Mouse (Mus musculus) neural tube, embryonic 12.5 days (tissue): Measurements from ENCODE around the gene Kri1. TPM values are rescaled to one million over a fixed set of nuclear protein-coding genes. Genes with fewer than 3 reads are reported as not detected.
"Not testable (repeated sequence)": the region's sequence is repeated elsewhere in the genome, so short reads cannot be mapped to it uniquely, and the experiment has no call there.

Source experiments
- ATAC-seq: fragments of 200-750 bp; cut with Nextera tagmentation; 2 replicates; pipeline ENCODE4 v1.8.0; 2017; ENCODE audit warnings: low read depth, mild to moderate bottlenecking, moderate TSS enrichment, moderate library complexity; ENCODE audit not compliant: low FRiP score
- H3K27ac ChIP-seq: fragments of 300-500 bp; sonication (generic); 2 replicates; pipeline ENCODE4 v1.5.1; 2016
- H3K27me3 ChIP-seq: fragments of 300-500 bp; sonication (generic); replicated peaks from 2 replicates; pipeline ENCODE4 v1.6.1; 2016; ENCODE audit warnings: mild to moderate bottlenecking
- H3K36me3 ChIP-seq: fragments of 300-500 bp; sonication (generic); 2 replicates; pipeline ENCODE4 v1.6.1; 2016; ENCODE audit warnings: mild to moderate bottlenecking
- H3K4me1 ChIP-seq: fragments of 300-500 bp; sonication (generic); 2 replicates; pipeline ENCODE4 v1.6.1; 2016
- H3K4me2 ChIP-seq: fragments of 300-500 bp; sonication (generic); replicated peaks from 2 replicates; pipeline ENCODE4 v1.6.1; 2016; ENCODE audit warnings: mild to moderate bottlenecking
- H3K4me3 ChIP-seq: fragments of 300-500 bp; sonication (generic); 2 replicates; pipeline ENCODE4 v1.5.1; 2016
- H3K9ac ChIP-seq: fragments of 300-500 bp; sonication (generic); 2 replicates; pipeline ENCODE4 v1.6.1; 2016; ENCODE audit warnings: mild to moderate bottlenecking
- H3K9me3 ChIP-seq: fragments of 300-500 bp; sonication (generic); 2 replicates; pipeline ENCODE4 v1.6.1; 2016; ENCODE audit warnings: mild to moderate bottlenecking
- WGBS: fragments of 180-500 bp; shearing (Covaris S2); methylation state at CpG from one replicate; pipeline ENCODE4 v1.1.7; 2016; 5-methylcytosine and 5-hydroxymethylcytosine counted together
- polyA plus RNA-seq: library from polyadenylated mRNA; unstranded; fragments of >200 nt; fragmentation: Nextera tagmentation; extraction: Ambion mirVana; gene quantifications from 2 replicates; pipeline ENCODE4 v1.2.1, GENCODE M21; 2016

The Kri1 gene
- polyA plus RNA-seq, 1 experiment from 2014 or later, result 18.0 TPM

- WGBS, result 96% methylated on average over 16 of the region's 16 CpGs
- no peak overlapping the region for H3K9ac ChIP-seq
- ATAC-seq, result no peak
- no peak overlapping the region for H3K4me3 ChIP-seq
- H3K9me3 ChIP-seq, result no peaks in the 10 kb centered on the region
- H3K27me3 ChIP-seq, result no peaks in the 10 kb centered on the region
- peaks cover 21% of the 10 kb centered on the region for H3K4me1 ChIP-seq
- no peak overlapping the region for H3K4me2 ChIP-seq
- H3K36me3 ChIP-seq, result peaks cover 52% of the 10 kb centered on the region
- H3K27ac ChIP-seq, result no peak overlapping the region
Measured at GRCm38 (mm10) chr9:21268305-21268704, 19.5 kb downstream of the Kri1 start.

GRCm38 (mm10) chr9:21266889-21267288 is 20.9 kb downstream of the Kri1 start:
- no peaks in the 10 kb centered on the region for H3K27me3 ChIP-seq
- H3K27ac ChIP-seq, result no peak overlapping the region
- H3K4me3 ChIP-seq, result no peak overlapping the region
- H3K36me3 ChIP-seq, result peaks cover 38% of the 10 kb centered on the region
- no peak for ATAC-seq
- H3K9me3 ChIP-seq, result no peaks in the 10 kb centered on the region
- H3K4me1 ChIP-seq, result peaks cover 21% of the 10 kb centered on the region
- H3K9ac ChIP-seq, result no peak overlapping the region
- 0 out of 2 replicates have a peak overlapping the region, but pooled peaks have one; percentile 88 for H3K4me2 ChIP-seq
- 94% methylated on average over 5 of the region's 5 CpGs for WGBS

- Histone ChIP-seq H3K36me3 (peaks cover 25% of the 10 kb centered on the region), H3K4me1 (peaks cover 21% of the 10 kb centered on the region), H3K9ac (peak overlapping the region; percentile 81), H3K27ac (no peak overlapping the region), H3K4me3 (peak overlapping the region; percentile 80), H3K4me2 (peak overlapping the region; percentile 88), H3K27me3 (no peaks in the 10 kb centered on the region), H3K9me3 (no peaks in the 10 kb centered on the region)
- WGBS, result 9% methylated on average over 11 of the region's 11 CpGs
- ATAC-seq, result peak; percentile 45
Measured at GRCm38 (mm10) chr9:21265611-21266010, 22.2 kb downstream of the Kri1 start.

GRCm38 (mm10) chr9:21265000-21265561 is 22.7 kb downstream of the Kri1 start, which contains the start of gene Atg4d:
Atg4d (plus strand) TSS chr9:21265293.
- Histone ChIP-seq H3K27me3 (no peaks in the 10 kb centered on the region), H3K4me3 (peak within 1 kb of the TSS; percentile 80)
- under 1% methylated on average over 49 of the region's 49 CpGs for WGBS

GRCm38 (mm10) chr9:21264272-21264999 is 23.3 kb downstream of the Kri1 start:
- H3K4me1 ChIP-seq, result peaks cover 21% of the 10 kb centered on the region
- H3K9ac ChIP-seq, result no peak overlapping the region
- peak overlapping the region; percentile 88 for H3K4me2 ChIP-seq
- ATAC-seq, result peak; percentile 21
- peak overlapping the region; percentile 80 for H3K4me3 ChIP-seq
- 15% methylated on average over 17 of the region's 17 CpGs for WGBS
- H3K27me3 ChIP-seq, result no peaks in the 10 kb centered on the region
- H3K27ac ChIP-seq, result 0 out of 2 replicates have a peak overlapping the region, but pooled peaks have one; percentile 26
- no peaks in the 10 kb centered on the region for H3K9me3 ChIP-seq
- peaks cover 14% of the 10 kb centered on the region for H3K36me3 ChIP-seq

More at GRCm38 (mm10) chr9:21265000-21265561, 22.7 kb downstream of the Kri1 start, which contains the start of gene Atg4d:
- Histone ChIP-seq H3K27ac (0 out of 2 replicates have a peak within 1 kb of the TSS, but pooled peaks have one; percentile 26), H3K9ac (peak within 1 kb of the TSS; percentile 81), H3K4me1 (peaks cover 21% of the 10 kb centered on the region), H3K9me3 (no peaks in the 10 kb centered on the region), H3K36me3 (peaks cover 20% of the 10 kb centered on the region), H3K4me2 (peak within 1 kb of the TSS; percentile 88)
- ATAC-seq, result peak; percentile 98

GRCm38 (mm10) chr9:21261831-21262230 is 25.9 kb downstream of the Kri1 start:
- no peak overlapping the region for H3K4me2 ChIP-seq
- peaks cover 17% of the 10 kb centered on the region for H3K4me1 ChIP-seq
- no peaks in the 10 kb centered on the region for H3K27me3 ChIP-seq
- no peaks in the 10 kb centered on the region for H3K36me3 ChIP-seq
- H3K27ac ChIP-seq, result no peak overlapping the region
- WGBS, result 55% methylated on average over 2 of the region's 2 CpGs
- no peak overlapping the region for H3K9ac ChIP-seq
- no peak for ATAC-seq
- no peaks in the 10 kb centered on the region for H3K9me3 ChIP-seq
- no peak overlapping the region for H3K4me3 ChIP-seq

- H3K36me3 ChIP-seq, result no peaks in the 10 kb centered on the region
- no peaks in the 10 kb centered on the region for H3K9me3 ChIP-seq
- H3K27me3 ChIP-seq, result no peaks in the 10 kb centered on the region
- no peak overlapping the region for H3K4me2 ChIP-seq
- H3K27ac ChIP-seq, result no peak overlapping the region
- 83% methylated on average over 6 of the region's 6 CpGs for WGBS
- peaks cover 5% of the 10 kb centered on the region; the same call in 1 of the 2 replicates for H3K4me1 ChIP-seq
- H3K9ac ChIP-seq, result no peak overlapping the region
- no peak for ATAC-seq
- no peak overlapping the region for H3K4me3 ChIP-seq
Measured at GRCm38 (mm10) chr9:21260491-21261040, 27.2 kb downstream of the Kri1 start.

GRCm38 (mm10) chr9:21256349-21256748 is 31.4 kb downstream of the Kri1 start:
- ATAC-seq, H3K36me3 ChIP-seq: not testable (repeated sequence)

GRCm38 (mm10) chr9:21254690-21255089 is 33.1 kb downstream of the Kri1 start:
- H3K27ac ChIP-seq, result no peak overlapping the region
- no peak overlapping the region for H3K9ac ChIP-seq
- H3K4me2 ChIP-seq, result no peak overlapping the region
- no peaks in the 10 kb centered on the region for H3K9me3 ChIP-seq
- no peak for ATAC-seq
- H3K4me3 ChIP-seq, result no peak overlapping the region
- no peaks in the 10 kb centered on the region for H3K36me3 ChIP-seq
- peaks cover 2% of the 10 kb centered on the region; the same call in 1 of the 2 replicates for H3K4me1 ChIP-seq
- H3K27me3 ChIP-seq, result peaks cover 17% of the 10 kb centered on the region

More at GRCm38 (mm10) chr9:21256349-21256748, 31.4 kb downstream of the Kri1 start:
- H3K9ac ChIP-seq, H3K4me3 ChIP-seq, H3K27me3 ChIP-seq, H3K27ac ChIP-seq, H3K4me2 ChIP-seq, H3K4me1 ChIP-seq, H3K9me3 ChIP-seq: not testable (repeated sequence)
- 76% methylated on average over 4 of the region's 4 CpGs for WGBS

- H3K27ac ChIP-seq, result no peak overlapping the region
- peaks cover 49% of the 10 kb centered on the region for H3K27me3 ChIP-seq
- no peaks in the 10 kb centered on the region for H3K9me3 ChIP-seq
- H3K9ac ChIP-seq, result no peak overlapping the region
- H3K4me3 ChIP-seq, result no peak overlapping the region
- no peak for ATAC-seq
- whole genome bisulfite sequencing, result 70% methylated on average over 13 of the region's 13 CpGs
- no peak overlapping the region for H3K4me2 ChIP-seq
- peaks cover 10% of the 10 kb centered on the region for H3K4me1 ChIP-seq
- H3K36me3 ChIP-seq, result no peaks in the 10 kb centered on the region
Measured at GRCm38 (mm10) chr9:21251116-21251735, 36.5 kb downstream of the Kri1 start.

GRCm38 (mm10) chr9:21250509-21250908 is 37.3 kb downstream of the Kri1 start:
- no peak overlapping the region for H3K27ac ChIP-seq
- no peak overlapping the region for H3K4me3 ChIP-seq
- no peak for ATAC-seq
- no peak overlapping the region for H3K4me2 ChIP-seq
- no peaks in the 10 kb centered on the region for H3K9me3 ChIP-seq
- peaks cover 10% of the 10 kb centered on the region for H3K4me1 ChIP-seq
- 55% methylated on average over 2 of the region's 2 CpGs for WGBS
- no peak overlapping the region for H3K9ac ChIP-seq
- no peaks in the 10 kb centered on the region for H3K36me3 ChIP-seq
- peaks cover 56% of the 10 kb centered on the region for H3K27me3 ChIP-seq
